Mouse (Mus musculus): ENCODE results near the gene Twist2. TPM values are rescaled to one million over a fixed set of nuclear protein-coding genes. Genes with fewer than 3 reads are reported as not detected.
A peak's percentile ranks its signal among the peaks of the same experiment; 100 is the strongest.

Gene Twist2
- 1 to 10 TPM; 3.7 to 4.1 TPM for total RNA-seq (2021)

GRCm38 (mm10) chr1:91800967-91801843 lies at the start of gene Twist2:
TSS of gene Twist2 (plus strand) at chr1:91801461.
- DNase-seq, result peak; percentile 75

GRCm38 (mm10) chr1:91752931-91753330 lies 48.3 kb upstream of the Twist2 start:
- DNase-seq, result no peak

GRCm38 (mm10) chr1:91755102-91755501 lies 46.2 kb upstream of the Twist2 start:
- peak; percentile 74 for DNase-seq

DNA sequence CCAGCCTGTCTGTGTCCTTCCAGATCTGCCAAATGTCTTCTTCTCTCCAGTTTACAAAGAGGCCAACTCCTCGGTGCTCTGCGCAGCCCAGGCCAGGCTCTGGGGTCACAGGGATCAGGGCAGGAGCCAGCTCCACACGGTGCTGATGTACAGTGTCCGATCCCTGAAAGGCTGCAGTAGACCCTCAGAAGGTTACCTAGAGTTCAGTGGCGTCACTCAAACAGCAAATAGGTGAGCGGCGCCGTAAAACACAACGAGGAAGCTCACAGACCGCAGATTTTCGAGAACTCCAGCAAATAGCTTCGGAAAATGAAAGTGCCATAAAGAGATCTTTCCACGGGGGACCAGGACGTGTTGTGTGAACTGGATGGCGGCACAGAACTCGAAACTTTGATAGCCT lies 44.0 kb upstream of the Twist2 start:
- no peak for DNase-seq

- no peak for DNase-seq
These were observed 43.1 kb upstream of the Twist2 start for GRCm38 (mm10) chr1:91758143-91758542.

GRCm38 (mm10) chr1:91758600-91759515 lies 42.4 kb upstream of the Twist2 start:
- DNase-seq, result no peak

GRCm38 (mm10) chr1:91760140-91760986 lies 40.9 kb upstream of the Twist2 start:
- DNase-seq, result no peak

DNA sequence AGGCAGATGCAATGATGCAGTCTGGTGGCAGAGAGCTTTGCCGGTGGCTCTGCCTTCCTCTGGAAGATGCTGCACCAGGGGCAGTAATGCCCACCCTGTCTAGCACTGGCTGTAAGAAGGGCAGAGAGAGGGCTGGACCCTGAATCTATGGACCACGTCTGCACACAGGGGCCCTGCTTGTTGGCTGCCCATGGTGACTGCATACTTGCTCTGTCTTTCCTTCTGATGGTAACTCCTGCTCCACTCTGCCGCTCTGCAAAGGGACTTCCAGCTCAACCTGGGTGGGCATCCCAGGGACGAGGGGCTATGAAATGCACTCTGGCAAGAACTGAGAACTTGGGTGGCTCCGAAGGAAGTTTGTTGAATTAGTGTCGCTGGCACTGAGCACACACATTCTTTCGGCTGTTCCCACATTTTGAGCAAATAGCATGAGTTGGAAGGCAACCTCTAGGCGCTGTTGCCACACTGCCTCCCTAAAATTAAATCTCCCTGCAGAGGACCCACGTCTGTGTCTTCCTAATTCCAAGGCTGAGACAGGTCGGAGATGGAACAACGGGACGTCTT lies 38.7 kb upstream of the Twist2 start:
- no peak for DNase-seq

DNA sequence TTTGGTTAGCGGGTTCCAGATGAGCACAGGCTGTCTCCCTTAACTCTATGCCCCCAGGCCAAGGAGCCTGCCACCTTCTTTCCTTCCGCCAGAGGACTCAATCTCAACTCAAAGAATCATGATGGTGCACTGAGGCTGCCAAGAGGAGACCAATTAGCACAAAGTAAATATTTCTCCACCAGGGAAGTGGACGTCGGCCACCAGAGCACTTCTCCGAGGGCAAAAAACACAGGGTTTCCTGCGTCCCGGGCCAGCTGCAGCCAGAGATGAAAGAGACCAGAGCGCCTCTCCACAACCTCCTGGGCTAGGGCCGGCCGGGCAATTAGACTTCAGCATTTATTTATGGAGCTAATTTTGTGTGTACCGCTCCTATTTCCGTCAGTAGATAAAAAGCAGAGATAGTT lies 31.0 kb upstream of the Twist2 start:
- no peak for DNase-seq

- DNase-seq, result no peak
These were observed 30.6 kb upstream of the Twist2 start for GRCm38 (mm10) chr1:91770676-91771075.

- no peak for DNase-seq
These were observed 24.3 kb upstream of the Twist2 start for GRCm38 (mm10) chr1:91776928-91777327.

DNA sequence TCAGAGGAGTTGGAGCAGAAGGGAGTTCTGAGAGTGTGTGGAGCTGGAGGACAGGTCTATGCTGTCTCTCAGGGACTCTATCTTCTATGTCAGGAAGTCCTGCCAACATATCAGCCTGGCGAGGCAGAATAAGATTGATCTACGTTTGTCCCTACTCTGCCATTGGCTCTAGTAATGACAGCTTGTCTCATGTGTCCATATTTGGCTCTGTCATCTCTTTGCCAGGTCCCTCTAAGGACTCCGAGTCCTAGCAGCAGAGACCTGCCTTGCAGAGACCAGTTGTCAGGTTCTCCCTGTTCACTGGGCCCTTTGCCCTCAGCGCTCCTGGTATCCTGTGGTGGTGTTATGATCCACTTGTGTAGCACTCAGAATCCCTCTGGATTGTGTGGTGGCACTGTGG lies 21.4 kb upstream of the Twist2 start:
- DNase-seq, result no peak

- DNase-seq, result peak; percentile 38
These were observed 20.1 kb upstream of the Twist2 start for GRCm38 (mm10) chr1:91781182-91781581.

DNA sequence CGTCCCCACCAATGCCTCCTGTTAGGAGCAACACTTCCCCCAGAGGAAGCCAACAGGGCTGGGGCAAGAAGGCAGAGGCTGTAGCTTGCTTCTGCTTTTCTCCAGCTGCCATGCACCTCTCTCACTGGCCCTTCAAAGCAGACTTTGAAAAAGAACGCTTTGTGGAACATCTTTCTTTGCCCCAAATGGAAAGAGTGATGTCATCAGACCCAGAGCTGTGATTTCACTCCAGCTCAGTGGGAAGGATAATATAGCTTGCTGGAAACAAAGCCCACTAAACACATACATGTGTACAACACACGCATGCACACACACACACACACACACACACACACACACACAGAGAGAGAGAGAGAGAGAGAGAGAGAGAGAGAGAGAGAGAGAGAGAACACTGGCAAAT lies 17.1 kb upstream of the Twist2 start:
- DNase-seq, result no peak

GRCm38 (mm10) chr1:91799323-91799722 lies 1.9 kb upstream of the Twist2 start:
- no peak for DNase-seq

DNA sequence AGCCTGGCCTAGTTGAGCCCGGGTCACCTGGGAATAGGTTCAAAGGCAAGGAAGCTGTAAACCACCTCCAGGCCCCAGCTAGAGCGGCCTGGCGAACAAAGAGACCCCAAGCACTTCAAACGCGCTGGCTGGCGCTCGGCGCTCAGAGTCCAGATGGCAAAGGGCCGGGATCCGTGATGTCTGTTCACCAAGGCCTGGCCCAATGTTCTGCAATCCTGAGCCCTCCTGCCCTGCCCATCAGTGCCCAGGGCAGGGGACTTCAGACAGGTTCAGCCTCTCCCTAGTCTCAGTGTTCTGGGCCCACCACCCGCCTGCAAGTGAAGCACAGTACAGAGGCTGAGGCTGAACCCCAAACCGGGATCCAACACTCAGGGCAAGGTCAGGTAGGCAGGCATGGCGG lies 913 bp upstream of the Twist2 start:
- no peak for DNase-seq

- DNase-seq, result no peak
These were observed 644 bp downstream of the Twist2 start for GRCm38 (mm10) chr1:91801844-91802366.

DNA sequence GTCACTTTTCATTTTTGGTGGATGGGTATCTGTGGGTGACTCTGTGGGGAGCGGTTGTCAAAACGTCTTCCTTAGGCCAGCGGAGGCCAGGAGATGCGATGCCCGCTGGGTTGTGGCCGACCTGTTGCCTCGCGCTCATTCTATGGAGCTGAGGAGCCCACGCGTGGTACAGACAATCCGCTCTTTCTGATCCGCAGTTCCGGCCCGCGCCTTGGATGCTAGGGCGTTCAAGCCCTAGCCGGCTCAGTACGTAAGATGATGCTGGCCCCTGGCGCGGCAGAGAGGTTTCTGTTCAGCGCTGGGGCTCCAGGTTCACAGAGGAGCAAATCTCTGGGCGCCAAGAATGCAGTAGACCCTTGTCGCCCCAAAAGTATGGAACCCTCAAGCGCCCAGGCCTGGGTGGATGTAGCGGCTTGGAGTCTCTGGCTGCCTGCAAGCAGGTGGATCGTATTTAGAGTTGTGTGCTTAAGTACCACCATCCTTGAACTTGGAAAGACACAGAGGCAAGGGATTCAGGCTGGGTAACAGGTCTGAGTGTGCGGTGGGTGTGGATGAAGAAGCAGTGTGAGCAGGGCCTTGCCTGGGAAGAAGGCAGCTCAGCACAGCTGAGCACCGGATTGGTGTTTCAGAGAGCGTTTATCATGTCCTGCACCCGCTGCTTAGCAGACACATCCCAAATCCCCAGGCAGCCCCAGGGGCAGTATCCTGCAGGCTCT lies 1.3 kb downstream of the Twist2 start:
- no peak for DNase-seq

- DNase-seq, result no peak
These were observed 2.2 kb downstream of the Twist2 start for GRCm38 (mm10) chr1:91803416-91803815.

- no peak for DNase-seq
These were observed 14.8 kb downstream of the Twist2 start for GRCm38 (mm10) chr1:91816067-91816466.

DNA sequence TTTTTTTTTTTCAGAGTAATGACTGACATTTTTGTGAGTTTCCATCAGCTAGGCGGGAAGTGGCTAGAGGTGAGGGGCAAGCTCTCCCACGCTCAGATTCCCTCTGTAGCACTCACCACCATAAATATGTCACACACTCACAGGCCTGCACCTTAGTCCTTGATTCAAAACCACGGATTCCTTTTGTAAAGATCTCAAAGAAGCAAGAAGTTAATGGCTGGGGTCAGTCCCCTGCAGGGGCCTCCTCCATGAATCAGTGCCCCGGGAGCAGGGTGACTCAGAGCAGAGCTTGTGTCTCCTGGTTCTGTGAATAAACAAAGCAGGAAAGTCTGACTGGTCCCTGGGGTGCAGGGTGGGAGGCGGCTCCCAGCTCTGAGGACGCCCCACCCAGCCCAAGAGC lies 15.3 kb downstream of the Twist2 start:
- DNase-seq, result no peak

Measured in heart, postnatal 4 days (tissue).